Mouse (Mus musculus): ENCODE measurements around the gene Zc3h12c.
"Not testable (repeated sequence)": the region's sequence is repeated elsewhere in the genome, so short reads cannot be mapped to it uniquely, and the experiment has no call there.

Gene Zc3h12c

GRCm38 (mm10) chr9:52102060-52102844 lies 66.1 kb downstream of the Zc3h12c start:
- DNase-seq (ENCODE audit: low read depth, low spot score) = no peak

DNA sequence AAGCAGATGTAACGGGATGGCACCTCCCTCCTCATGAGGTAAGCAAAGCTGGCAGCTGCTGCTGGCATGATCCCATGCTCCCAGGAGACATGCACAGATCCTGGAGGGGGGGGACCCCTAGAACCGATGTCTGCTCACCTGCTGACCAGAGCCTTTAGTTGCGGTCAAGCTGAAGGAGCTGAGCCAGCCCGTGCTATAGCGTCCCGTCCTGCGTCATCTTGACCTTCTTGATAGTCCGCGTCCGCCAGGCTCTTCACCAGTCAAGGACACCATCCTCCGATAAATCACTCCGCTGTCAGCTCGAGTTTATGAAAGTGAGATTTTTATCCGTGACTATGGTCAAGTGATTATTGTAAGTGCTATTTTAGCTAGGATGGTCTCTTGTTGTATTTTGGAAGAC lies 67.9 kb downstream of the Zc3h12c start:
- DNase-seq (ENCODE audit: low read depth, low spot score) = no peak

DNA sequence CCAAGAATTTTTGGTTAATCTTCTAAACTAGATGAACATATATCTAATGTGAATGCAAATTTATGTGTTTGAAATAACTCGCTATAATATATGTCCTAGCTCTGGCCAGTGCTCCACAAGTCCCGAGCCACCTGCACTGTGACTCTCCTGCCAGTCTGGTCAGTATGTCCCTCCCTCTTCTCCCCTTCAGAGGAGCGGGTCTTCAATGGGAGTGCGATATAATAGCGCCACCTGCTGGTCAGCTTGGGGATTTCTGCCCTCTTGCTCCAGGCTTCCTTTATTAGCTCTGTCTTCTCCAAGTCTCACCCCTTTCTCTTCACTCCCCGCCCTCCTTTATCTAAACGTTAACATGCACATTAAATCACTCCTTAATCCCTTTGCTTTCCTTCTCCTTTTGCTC lies 69.8 kb downstream of the Zc3h12c start:
- peak; percentile 86 for DNase-seq (ENCODE audit: low read depth, low spot score)

- no peak for DNase-seq (ENCODE audit: low read depth, low spot score)
Observed at GRCm38 (mm10) chr9:52097386-52097785, 71.0 kb downstream of the Zc3h12c start.

GRCm38 (mm10) chr9:52095666-52096065 lies 72.7 kb downstream of the Zc3h12c start:
- DNase-seq (ENCODE audit: low read depth, low spot score) = no peak

DNA sequence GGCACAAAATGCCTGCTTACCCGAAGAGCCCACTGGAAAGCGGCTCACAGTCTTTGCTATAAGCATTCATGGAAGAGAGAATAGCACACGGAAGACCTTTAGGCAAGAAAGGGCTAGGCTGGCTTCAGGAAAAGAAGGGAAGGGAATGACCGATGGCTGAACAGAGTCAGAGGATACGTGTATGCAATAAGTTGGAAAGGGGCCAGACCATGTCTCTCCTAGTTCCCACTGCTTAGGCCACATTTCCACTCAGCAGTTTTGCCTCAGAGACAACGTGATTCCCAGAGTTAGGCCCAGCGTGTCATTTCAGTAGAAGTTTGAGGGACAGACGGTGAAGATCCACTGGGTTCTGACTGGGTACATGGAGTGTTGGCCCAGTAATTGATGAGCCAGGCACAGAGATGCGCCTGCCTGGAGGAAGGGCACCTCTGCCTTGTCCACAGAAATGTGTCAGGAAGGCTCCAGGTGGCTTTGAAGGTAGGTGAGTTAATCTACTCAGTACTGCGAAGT lies 73.8 kb downstream of the Zc3h12c start:
- no peak for DNase-seq (ENCODE audit: low read depth, low spot score)

DNA sequence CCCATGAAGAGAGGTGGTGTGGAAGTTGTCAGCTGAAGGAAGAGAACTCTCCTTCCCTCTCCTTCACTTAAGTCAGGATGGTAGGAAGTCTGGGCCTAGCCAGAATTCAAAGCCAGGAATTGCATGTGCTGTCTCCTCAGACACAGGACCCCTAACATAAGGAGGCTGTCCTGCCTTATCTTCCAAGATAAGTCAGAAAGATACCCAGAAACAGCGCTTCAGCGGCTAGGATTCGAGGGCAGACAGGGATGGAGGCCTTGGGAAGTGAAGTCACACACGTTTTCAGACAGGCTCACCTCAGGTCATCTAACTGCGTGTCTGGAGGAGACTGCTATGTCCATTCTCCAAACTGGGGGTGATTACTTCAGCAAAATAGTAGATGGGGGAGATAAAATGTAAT lies 74.4 kb downstream of the Zc3h12c start:
- DNase-seq (ENCODE audit: low read depth, low spot score) = no peak

- DNase-seq (ENCODE audit: low read depth, low spot score) = no peak
Observed at GRCm38 (mm10) chr9:52093108-52093507, 75.3 kb downstream of the Zc3h12c start.

GRCm38 (mm10) chr9:52092311-52092710 lies 76.1 kb downstream of the Zc3h12c start:
- DNase-seq (ENCODE audit: low read depth, low spot score) = no peak

GRCm38 (mm10) chr9:52091752-52092151 lies 76.6 kb downstream of the Zc3h12c start:
- no peak for DNase-seq (ENCODE audit: low read depth, low spot score)

DNA sequence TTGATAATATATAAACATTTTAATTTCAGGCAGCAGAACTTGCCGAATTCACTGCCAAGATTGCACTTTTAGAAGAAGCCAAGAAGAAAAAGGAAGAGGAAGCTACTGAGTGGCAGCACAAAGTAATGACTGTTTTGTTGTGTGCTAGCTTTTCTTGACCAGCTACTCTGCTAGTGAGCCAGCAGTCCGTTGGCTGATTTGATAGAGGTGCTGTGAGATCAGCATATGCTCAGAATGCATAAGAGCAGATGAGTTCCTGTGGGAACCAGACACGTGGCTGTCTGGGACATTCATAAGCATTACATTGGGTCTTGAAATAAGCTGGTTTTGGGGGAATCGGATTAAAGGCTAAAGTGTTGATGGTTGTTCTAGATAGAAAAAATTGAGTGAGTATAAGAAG lies 86.0 kb downstream of the Zc3h12c start:
- no peak for DNase-seq (ENCODE audit: low read depth, low spot score)

DNA sequence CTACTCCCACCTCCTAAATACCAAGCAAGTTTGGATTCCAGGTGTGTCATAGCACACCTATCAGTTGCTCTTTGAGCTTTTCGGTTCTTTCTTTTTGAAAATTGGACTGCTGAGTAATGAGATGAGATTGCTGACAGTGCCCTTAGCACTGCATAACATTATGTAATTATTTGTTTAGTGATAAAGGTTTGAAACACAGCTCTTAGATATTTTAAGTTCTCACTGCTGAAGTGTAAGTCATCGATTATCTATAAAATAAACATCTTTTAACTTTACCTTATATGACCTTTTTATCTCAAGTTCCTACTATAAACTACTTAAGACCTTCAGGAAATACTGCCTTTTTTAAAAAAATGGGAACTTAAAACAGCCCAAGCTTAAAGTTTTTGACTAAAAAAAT lies 86.4 kb downstream of the Zc3h12c start:
- DNase-seq (ENCODE audit: low read depth, low spot score) = no peak

DNA sequence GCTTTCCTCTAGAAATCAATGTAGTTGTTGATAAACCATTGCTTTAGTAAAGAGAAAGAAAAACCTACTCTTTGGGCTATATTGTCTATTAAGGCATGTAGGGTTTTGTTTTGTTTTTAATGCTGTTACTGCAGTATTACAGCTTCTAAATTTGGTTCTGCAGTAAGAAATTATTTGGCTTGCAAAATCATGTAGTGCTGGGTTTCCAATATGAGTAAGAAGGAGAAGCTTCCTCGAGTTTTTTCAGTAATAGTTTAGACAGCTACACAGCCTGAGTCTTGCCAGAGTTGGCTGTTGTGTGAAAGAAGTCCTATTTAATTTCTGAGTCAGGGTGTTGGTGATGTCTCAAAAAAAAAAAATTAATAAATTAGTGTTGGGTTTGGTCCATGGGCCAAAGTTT lies 90.7 kb downstream of the Zc3h12c start:
- no peak for DNase-seq (ENCODE audit: low read depth, low spot score)

DNA sequence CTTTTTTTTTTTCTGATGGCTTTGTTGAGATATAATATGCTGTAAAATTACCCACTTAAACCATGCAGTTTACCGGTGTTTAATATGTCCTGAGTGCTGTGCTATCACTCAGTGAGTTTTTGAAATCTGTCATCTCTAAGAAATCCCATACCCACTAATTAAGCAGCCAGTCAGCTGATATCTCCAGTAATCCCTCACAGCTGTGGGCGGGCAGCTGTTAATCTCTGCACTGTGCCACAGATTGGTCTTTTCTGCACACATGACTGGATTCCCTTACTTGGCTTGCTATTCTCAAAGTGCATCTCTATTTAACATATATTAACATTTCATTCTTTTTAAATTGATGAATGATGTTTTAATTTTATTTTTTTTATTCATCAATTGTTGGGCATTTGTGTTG lies 92.3 kb downstream of the Zc3h12c start:
- no peak for DNase-seq (ENCODE audit: low read depth, low spot score)

GRCm38 (mm10) chr9:52072202-52072601 lies 96.2 kb downstream of the Zc3h12c start:
- DNase-seq (ENCODE audit: low read depth, low spot score) = no peak

DNA sequence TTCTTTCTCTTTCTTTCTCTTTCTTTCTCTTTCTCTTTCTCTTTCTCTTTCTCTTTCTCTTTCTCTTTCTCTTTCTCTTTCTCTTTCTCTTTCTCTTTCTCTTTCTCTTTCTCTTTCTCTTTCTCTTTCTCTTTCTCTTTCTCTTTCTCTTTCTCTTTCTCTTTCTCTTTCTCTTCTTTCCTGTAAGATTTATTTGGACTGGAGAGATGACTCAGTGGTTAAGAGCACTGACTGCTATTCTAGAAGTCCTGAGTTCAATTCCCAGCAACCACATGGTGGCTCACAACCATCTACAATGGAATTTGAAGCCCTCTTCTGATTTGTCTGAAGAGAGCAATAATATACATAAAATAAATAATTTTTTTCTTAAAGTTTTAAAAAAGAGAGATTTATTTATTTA lies 97.0 kb downstream of the Zc3h12c start:
- DNase-seq (ENCODE audit: low read depth, low spot score) = not testable (repeated sequence)

DNA sequence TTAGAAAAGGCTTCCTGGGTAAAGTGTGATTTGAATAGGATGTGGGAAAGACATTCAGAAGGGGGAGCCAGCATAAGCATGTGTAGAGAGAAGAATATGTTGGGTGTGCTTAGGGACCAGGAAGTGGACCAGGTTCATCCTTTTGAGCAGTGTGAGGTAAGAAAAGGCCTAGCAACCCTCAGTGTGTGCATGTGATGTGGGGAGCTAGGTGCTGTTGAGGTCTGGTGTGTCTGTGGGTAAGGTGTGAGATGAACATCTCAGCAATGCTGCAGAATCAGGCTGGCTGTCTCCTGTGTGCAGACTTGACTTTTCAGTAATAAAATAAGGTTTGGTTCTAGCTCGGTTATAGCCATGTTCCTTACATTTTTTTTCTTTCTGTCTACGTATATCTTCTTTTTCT lies 98.3 kb downstream of the Zc3h12c start:
- no peak for DNase-seq (ENCODE audit: low read depth, low spot score)
